Mouse (Mus musculus) Patski (cell line): ENCODE measurements around the gene Rita1. TPM values are rescaled to one million over a fixed set of nuclear protein-coding genes. Genes with fewer than 3 reads are reported as not detected.

Experiments used
- ATAC-seq: fragments of 100-300 bp; one replicate; pipeline ENCODE4 v1.8.0; 2021
- CTCF ChIA-PET: fragments of 350-600 bp; sonication (Branson Sonifier 250); formaldehyde crosslinking; loops from one replicate; lab custom pipeline; 2022; ENCODE audit warnings: inconsistent platforms; lab: Charles Lee
- POLR2A ChIA-PET: fragments of 350-600 bp; sonication (Branson Sonifier 250); formaldehyde crosslinking; loops from one replicate; lab custom pipeline; 2022; ENCODE audit warnings: antibody characterized with exemption, inconsistent platforms; lab: Charles Lee
- DNase-seq: peaks from one replicate; pipeline ENCODE4 v3.0.0-alpha.2; 2011; ENCODE audit warnings: low read depth, low spot score
- H3K27me3 ChIP-seq: fragments of 371-371 bp; one replicate; pipeline ENCODE4 v1.5.1; 2021
- CTCF ChIP-seq: fragments of 100-300 bp; IDR thresholded peaks from one replicate; pipeline ENCODE4 v1.5.1; 2021
- in situ Hi-C: fragments of 300-500 bp; cut with MboI; formaldehyde crosslinking; loops from 3 replicates; pipeline ENCODE4 v1.11.1; 2018; ENCODE audit warnings: low pct_unique_long_range_greater_than_20kb, mixed read lengths
- polyA plus RNA-seq: library from polyadenylated mRNA; unstranded; gene quantifications from one replicate; pipeline ENCODE4 v1.2.3, GENCODE M21; 2021

The Rita1 gene
- polyA plus RNA-seq, 1 experiment from 2014 or later, result 14.0 TPM

GRCm38 (mm10) chr5:120579898-120580626, 32.3 kb downstream of the Rita1 start:
- H3K27me3 ChIP-seq, result no peaks in the 10 kb centered on the region
- DNase-seq (no peak), ATAC-seq (no peak)
- CTCF ChIA-PET, result interaction anchor here (1.9 to 5.3 kb wide), 3 partner anchors 12 to 25 kb away, joined by 5 to 51 read pairs (median 10); no protein-coding TSS in a partner anchor
- TF ChIP-seq CTCF, result no peak
- POLR2A ChIA-PET, result interaction anchor here (0.9 to 2.8 kb wide), 7 partner anchors 8 to 68 kb away, joined by 3 to 31 read pairs (median 6); partner anchors contain the start of genes Iqcd and Tpcn1
- in situ Hi-C loops, result no loop called here

DNA sequence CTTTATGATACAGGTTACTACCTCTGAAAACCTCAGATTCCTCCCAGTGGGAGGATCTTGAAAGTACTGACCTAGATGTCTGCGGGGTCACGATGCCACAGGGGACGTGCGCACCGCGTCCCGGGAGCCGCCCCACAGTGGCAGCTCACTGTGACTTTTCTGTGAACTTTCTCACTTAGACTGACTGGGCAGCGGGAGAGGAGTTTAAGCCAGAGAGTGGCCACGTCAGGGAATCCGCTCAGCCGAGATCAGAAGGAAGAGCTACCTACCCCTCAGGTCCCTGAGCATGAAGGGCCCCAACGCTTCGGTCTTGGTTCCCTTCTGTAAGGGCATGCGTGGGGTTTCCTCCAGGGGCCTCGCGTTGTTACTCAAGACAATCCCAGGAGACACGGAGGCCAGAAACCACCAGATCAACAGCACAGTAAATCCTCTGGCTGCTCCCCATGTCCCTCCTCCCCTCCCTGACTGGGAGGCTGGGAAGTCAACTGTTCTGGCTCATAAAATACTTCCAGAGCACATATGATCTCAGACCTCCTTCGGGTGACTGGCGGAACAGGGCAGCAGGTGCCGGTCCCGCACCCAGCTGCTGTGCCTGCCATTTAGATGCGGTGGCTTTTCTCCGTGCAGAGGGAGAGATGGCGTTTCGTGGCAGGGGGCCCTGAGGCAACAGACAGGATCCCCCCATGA, 33.0 kb downstream of the Rita1 start:
- ATAC-seq (peak; percentile 83), DNase-seq (peak; percentile 97)
- no peaks in the 10 kb centered on the region for H3K27me3 ChIP-seq
- CTCF ChIA-PET, result interaction anchor here (1.4 to 5.3 kb wide), 4 partner anchors 11 to 30 kb away, joined by 4 to 51 read pairs (median 8); no protein-coding TSS in a partner anchor
- POLR2A ChIA-PET, result interaction anchor here (0.6 to 2.8 kb wide), 8 partner anchors 9 to 68 kb away, joined by 3 to 31 read pairs (median 5); partner anchors contain the start of genes Iqcd and Tpcn1
- TF ChIP-seq CTCF, result no peak
- in situ Hi-C loops, result no loop called here

GRCm38 (mm10) chr5:120578504-120579081, 33.8 kb downstream of the Rita1 start:
- CTCF ChIA-PET, result interaction anchor here (1.4 to 5.3 kb wide), 4 partner anchors 11 to 29 kb away, joined by 4 to 51 read pairs (median 8); no protein-coding TSS in a partner anchor
- no peaks in the 10 kb centered on the region for H3K27me3 ChIP-seq
- DNase-seq, result no peak
- POLR2A ChIA-PET, result interaction anchor here (0.6 to 2.8 kb wide), 10 partner anchors 9 to 1958 kb away, joined by 3 to 31 read pairs (median 4); partner anchors contain the start of genes Iqcd and Tpcn1
- ATAC-seq, result no peak
- TF ChIP-seq CTCF, result no peak
- in situ Hi-C loops, result no loop called here

DNA sequence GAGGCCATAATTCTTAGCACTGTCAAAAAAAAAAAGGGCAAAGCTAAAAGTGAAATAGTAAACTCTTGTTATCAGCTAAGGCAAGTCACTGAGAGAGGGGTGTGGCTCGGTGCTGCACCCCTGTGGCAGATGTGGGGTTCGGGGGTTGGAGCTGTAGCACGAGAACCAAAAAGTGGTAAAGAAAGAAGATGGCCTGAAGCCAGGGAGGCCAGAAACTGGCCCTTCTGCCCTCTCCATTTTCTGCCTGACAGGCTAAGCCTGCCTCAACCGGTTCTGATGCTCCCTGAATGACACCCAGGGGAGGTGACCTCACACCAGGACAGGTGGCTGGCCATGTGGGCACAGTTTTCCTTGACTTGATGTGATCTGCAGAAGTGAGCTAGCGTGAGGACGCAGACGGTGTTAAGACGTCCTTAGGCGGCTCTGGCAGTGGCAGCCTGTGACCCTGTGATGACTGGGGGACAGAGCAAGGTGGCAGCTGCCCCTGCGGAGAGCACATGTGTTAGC, 34.4 kb downstream of the Rita1 start:
- DNase-seq (no peak), ATAC-seq (no peak)
- H3K27me3 ChIP-seq, result no peaks in the 10 kb centered on the region
- no peak for TF ChIP-seq CTCF
- ChIA-PET POLR2A (interaction anchor here (0.7 to 2.8 kb wide), 6 partner anchors 8 to 1958 kb away, joined by 4 to 31 read pairs (median 4); no protein-coding TSS in a partner anchor), CTCF (interaction anchor here (0.6 to 5.3 kb wide), 4 partner anchors 10 to 47 kb away, joined by 4 to 51 read pairs (median 8); no protein-coding TSS in a partner anchor)
- in situ Hi-C loops, result no loop called here

DNA sequence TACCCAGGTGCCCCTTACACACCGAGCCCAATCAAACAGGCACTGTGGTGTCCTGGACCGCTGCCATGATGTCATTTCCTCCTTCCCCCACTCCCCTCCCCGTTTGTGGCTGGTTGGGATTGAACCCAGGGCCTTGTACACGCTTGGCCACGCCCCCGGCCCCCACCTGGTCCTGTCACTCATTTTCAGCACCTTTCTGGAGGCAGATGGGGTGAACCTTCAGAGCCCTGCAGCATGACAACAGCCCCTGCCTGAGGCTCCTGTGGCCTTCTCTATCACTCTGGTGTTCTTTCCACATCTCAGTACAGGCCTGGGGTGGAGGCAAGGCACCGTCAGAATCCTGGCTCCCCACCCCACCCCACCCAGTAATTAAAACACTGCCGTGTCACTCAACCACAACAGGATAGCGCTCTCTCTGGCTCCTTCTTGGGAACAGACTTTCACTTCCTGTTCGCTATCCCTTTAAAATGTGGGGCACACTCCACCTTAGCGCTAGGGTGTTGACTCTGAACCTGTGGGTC, 35.5 kb downstream of the Rita1 start:
- ChIA-PET POLR2A (interaction anchor here (2.8 kb wide), 1 partner anchor 11 kb away, joined by 31 read pairs; no protein-coding TSS in a partner anchor), CTCF (no interaction called here)
- H3K27me3 ChIP-seq, result no peaks in the 10 kb centered on the region
- no peak for TF ChIP-seq CTCF
- no peak for DNase-seq
- in situ Hi-C loops, result no loop called here
- no peak for ATAC-seq

- ATAC-seq (no peak), DNase-seq (no peak)
- no peaks in the 10 kb centered on the region for H3K27me3 ChIP-seq
- in situ Hi-C loops, result no loop called here
- ChIA-PET POLR2A (interaction anchor here (1.1 kb wide), 1 partner anchor 14 kb away, joined by 4 read pairs; no protein-coding TSS in a partner anchor), CTCF (interaction anchor here (1.3 kb wide), 1 partner anchor 9 kb away, joined by 3 read pairs; no protein-coding TSS in a partner anchor)
- no peak for TF ChIP-seq CTCF
These were observed 37.8 kb downstream of the Rita1 start for GRCm38 (mm10) chr5:120574469-120575063.

DNA sequence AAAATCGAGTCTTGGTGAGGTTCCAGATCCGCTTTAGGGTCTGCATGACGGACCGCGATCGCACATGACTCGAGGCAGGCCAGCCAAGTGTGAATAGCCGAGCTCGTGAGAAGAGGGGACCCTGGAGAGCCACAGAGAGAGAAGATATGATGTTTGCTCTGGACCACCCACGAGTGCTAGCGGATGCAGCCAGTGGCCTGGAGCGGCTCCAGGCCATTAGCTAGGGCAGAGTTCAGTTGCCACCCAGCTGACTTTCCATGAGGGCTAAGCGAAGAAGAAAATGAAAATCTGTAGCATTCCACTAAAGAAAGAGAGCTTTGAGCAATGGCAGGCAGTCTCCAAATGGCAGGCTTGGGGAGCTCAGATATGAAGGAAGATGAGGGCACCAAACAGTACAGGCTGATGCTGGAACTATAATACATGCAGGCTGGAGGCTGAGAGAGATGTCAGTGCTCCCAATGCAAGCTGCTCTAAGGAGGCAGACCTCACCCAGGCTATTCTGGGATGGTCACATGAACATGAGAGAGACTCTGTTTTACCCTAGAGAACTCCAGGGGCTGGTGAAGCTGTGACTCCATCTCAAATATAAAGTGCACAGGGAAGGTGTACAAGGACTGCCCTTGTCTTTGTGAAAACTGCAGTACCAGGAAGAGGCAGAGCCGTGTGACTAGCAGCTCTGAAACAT, 41.2 kb downstream of the Rita1 start:
- H3K27me3 ChIP-seq, result no peaks in the 10 kb centered on the region
- in situ Hi-C loops, result no loop called here
- CTCF ChIA-PET, result interaction anchor here (0.8 to 7.7 kb wide), 2 partner anchors 9 to 21 kb away, joined by 3 to 51 read pairs; no protein-coding TSS in a partner anchor
- POLR2A ChIA-PET, result interaction anchor here (0.6 to 1.6 kb wide), 3 partner anchors 17 to 48 kb away, joined by 3 to 5 read pairs (median 3); partner anchors contain the start of genes Iqcd and Tpcn1
- DNase-seq (no peak), ATAC-seq (no peak)
- TF ChIP-seq CTCF, result no peak

GRCm38 (mm10) chr5:120570289-120570897, 42.0 kb downstream of the Rita1 start:
- ChIA-PET CTCF (interaction anchor here (0.9 to 7.7 kb wide), 2 partner anchors 9 to 34 kb away, joined by 3 to 51 read pairs; no protein-coding TSS in a partner anchor), POLR2A (interaction anchor here (0.6 to 1.7 kb wide), 6 partner anchors 8 to 47 kb away, joined by 3 to 5 read pairs (median 4); partner anchors contain the start of genes Iqcd and Tpcn1)
- DNase-seq (no peak), ATAC-seq (no peak)
- TF ChIP-seq CTCF, result no peak
- in situ Hi-C loops, result no loop called here
- H3K27me3 ChIP-seq, result no peaks in the 10 kb centered on the region
